Mouse (Mus musculus) stomach, embryonic 16.5 days (tissue): Measurements from ENCODE around the gene 1700017B05Rik. TPM values are rescaled to one million over a fixed set of nuclear protein-coding genes. Genes with fewer than 3 reads are reported as not detected.

Experiments
- ATAC-seq: fragments of 200-750 bp; cut with Nextera tagmentation; 2 replicates; pipeline ENCODE4 v1.8.0; 2017; ENCODE audit warnings: moderate number of reproducible peaks, moderate TSS enrichment; ENCODE audit not compliant: insufficient read depth, low FRiP score
- H3K27ac ChIP-seq: fragments of 300-500 bp; sonication (generic); 2 replicates; pipeline ENCODE4 v1.5.1; 2014; ENCODE audit warnings: low read length
- H3K27me3 ChIP-seq: fragments of 300-500 bp; sonication (generic); 2 replicates; pipeline ENCODE4 v1.6.1; 2014; ENCODE audit warnings: low read length, control low read depth, mixed read lengths; ENCODE audit not compliant: control insufficient read depth, insufficient read depth
- H3K36me3 ChIP-seq: fragments of 300-500 bp; sonication (generic); 2 replicates; pipeline ENCODE4 v1.6.1; 2014; ENCODE audit warnings: low read length; ENCODE audit not compliant: control insufficient read depth, insufficient read depth
- H3K4me1 ChIP-seq: fragments of 300-500 bp; sonication (generic); 2 replicates; pipeline ENCODE4 v1.6.1; 2014; ENCODE audit warnings: low read length, control low read depth, mixed read lengths; ENCODE audit not compliant: control insufficient read depth, insufficient read depth
- H3K4me2 ChIP-seq: fragments of 300-500 bp; sonication (generic); 2 replicates; pipeline ENCODE4 v1.6.1; 2014; ENCODE audit warnings: low read depth, low read length, mixed read lengths
- H3K4me3 ChIP-seq: fragments of 300-500 bp; sonication (generic); replicated peaks from 2 replicates; pipeline ENCODE4 v1.5.1; 2014; ENCODE audit warnings: mild to moderate bottlenecking, low read length
- H3K9ac ChIP-seq: fragments of 300-500 bp; sonication (generic); 2 replicates; pipeline ENCODE4 v1.6.1; 2014; ENCODE audit warnings: low read length
- H3K9me3 ChIP-seq: fragments of 300-500 bp; sonication (generic); replicated peaks from 2 replicates; pipeline ENCODE4 v1.6.1; 2016; ENCODE audit warnings: low read length, control low read depth; ENCODE audit not compliant: control insufficient read depth
- WGBS: fragments of 180-500 bp; shearing (Covaris S2); extraction: QIAGEN DNeasy Blood & Tissue Kit; methylation state at CpG from one replicate; pipeline ENCODE4 v1.1.7; 2014; 5-methylcytosine and 5-hydroxymethylcytosine counted together
- polyA plus RNA-seq: library from polyadenylated mRNA; unstranded; fragments of >200 nt; fragmentation: Nextera tagmentation; extraction: Ambion mirVana; gene quantifications from 2 replicates; pipeline ENCODE4 v1.2.1, GENCODE M21; 2015

Gene 1700017B05Rik
- polyA plus RNA-seq, 1 experiment from 2014 or later: 23.0 TPM

- Histone ChIP-seq H3K27ac (no peak overlapping the region), H3K4me1 (0 out of 2 replicates have a peak, but pooled peaks cover 5% of the 10 kb centered on the region), H3K4me3 (no peak overlapping the region), H3K9me3 (no peaks in the 10 kb centered on the region), H3K4me2 (no peak overlapping the region), H3K27me3 (no peaks in the 10 kb centered on the region), H3K9ac (no peak overlapping the region), H3K36me3 (no peaks in the 10 kb centered on the region)
- no peak for ATAC-seq
- 35% methylated on average over 3 of the region's 3 CpGs for WGBS
These were observed 6.2 kb upstream of the 1700017B05Rik start for GRCm38 (mm10) chr9:57268575-57268974.

GRCm38 (mm10) chr9:57268078-57268477, 5.7 kb upstream of the 1700017B05Rik start:
- Histone ChIP-seq H3K9me3 (no peaks in the 10 kb centered on the region), H3K4me3 (no peak overlapping the region), H3K27ac (no peak overlapping the region), H3K36me3 (no peaks in the 10 kb centered on the region), H3K4me1 (0 out of 2 replicates have a peak, but pooled peaks cover 5% of the 10 kb centered on the region), H3K4me2 (no peak overlapping the region), H3K27me3 (no peaks in the 10 kb centered on the region), H3K9ac (no peak overlapping the region)
- WGBS: 38% methylated on average over 10 of the region's 10 CpGs
- no peak for ATAC-seq

- no peak overlapping the region for H3K27ac ChIP-seq
- H3K9me3 ChIP-seq: no peaks in the 10 kb centered on the region
- H3K27me3 ChIP-seq: no peaks in the 10 kb centered on the region
- 70% methylated on average over 5 of the region's 5 CpGs for WGBS
- no peak for ATAC-seq
- no peak overlapping the region for H3K9ac ChIP-seq
- H3K4me3 ChIP-seq: no peak overlapping the region
- H3K36me3 ChIP-seq: no peaks in the 10 kb centered on the region
- no peak overlapping the region for H3K4me2 ChIP-seq
- H3K4me1 ChIP-seq: 0 out of 2 replicates have a peak, but pooled peaks cover 5% of the 10 kb centered on the region
These were observed 5.0 kb upstream of the 1700017B05Rik start for GRCm38 (mm10) chr9:57267421-57267820.

- H3K4me3 ChIP-seq: no peak overlapping the region
- H3K9ac ChIP-seq: no peak overlapping the region
- no peak for ATAC-seq
- H3K27me3 ChIP-seq: no peaks in the 10 kb centered on the region
- peaks cover 15% of the 10 kb centered on the region for H3K4me1 ChIP-seq
- H3K27ac ChIP-seq: no peak overlapping the region
- no peaks in the 10 kb centered on the region for H3K9me3 ChIP-seq
- no peaks in the 10 kb centered on the region for H3K36me3 ChIP-seq
- 19% methylated on average over 5 of the region's 5 CpGs for WGBS
- H3K4me2 ChIP-seq: no peak overlapping the region
These were observed 2.7 kb upstream of the 1700017B05Rik start for GRCm38 (mm10) chr9:57265125-57265524.

- ATAC-seq: no peak
- Histone ChIP-seq H3K27ac (peak overlapping the region; percentile 87), H3K36me3 (no peaks in the 10 kb centered on the region), H3K27me3 (no peaks in the 10 kb centered on the region), H3K4me3 (peak overlapping the region; percentile 89), H3K4me1 (peaks cover 18% of the 10 kb centered on the region), H3K4me2 (peak overlapping the region; percentile 77), H3K9me3 (no peaks in the 10 kb centered on the region), H3K9ac (peak overlapping the region; percentile 96)
- WGBS: 55% methylated on average over 13 of the region's 13 CpGs
These were observed 628 bp upstream of the 1700017B05Rik start for GRCm38 (mm10) chr9:57262795-57263684.

GRCm38 (mm10) chr9:57261516-57261912, 898 bp downstream of the 1700017B05Rik start:
- Histone ChIP-seq H3K27ac (peak overlapping the region; percentile 87), H3K27me3 (no peaks in the 10 kb centered on the region), H3K9me3 (no peaks in the 10 kb centered on the region), H3K4me1 (peaks cover 18% of the 10 kb centered on the region), H3K36me3 (peaks cover 10% of the 10 kb centered on the region), H3K4me2 (peak overlapping the region; percentile 77), H3K4me3 (peak overlapping the region; percentile 89), H3K9ac (peak overlapping the region; percentile 96)
- under 1% methylated on average over 26 of the region's 26 CpGs for WGBS
- ATAC-seq: peak; percentile 15; the same call in 1 of the 2 replicates

- H3K4me1 ChIP-seq: peaks cover 20% of the 10 kb centered on the region
- peaks cover 10% of the 10 kb centered on the region for H3K36me3 ChIP-seq
- WGBS: 19% methylated on average over 12 of the region's 12 CpGs
- peak overlapping the region; percentile 77 for H3K4me2 ChIP-seq
- H3K9me3 ChIP-seq: no peaks in the 10 kb centered on the region
- H3K27ac ChIP-seq: peak overlapping the region; percentile 87; the same call in 1 of the 2 replicates
- no peak for ATAC-seq
- H3K4me3 ChIP-seq: peak overlapping the region; percentile 89
- no peaks in the 10 kb centered on the region for H3K27me3 ChIP-seq
- H3K9ac ChIP-seq: peak overlapping the region; percentile 96
These were observed 1.5 kb downstream of the 1700017B05Rik start for GRCm38 (mm10) chr9:57260940-57261339.

- peak; percentile 31; the same call in 1 of the 2 replicates for ATAC-seq
- H3K27me3 ChIP-seq: no peaks in the 10 kb centered on the region
- H3K4me3 ChIP-seq: no peak overlapping the region
- no peak overlapping the region for H3K9ac ChIP-seq
- WGBS: 3% methylated on average over 3 of the region's 3 CpGs
- peak overlapping the region; percentile 77 for H3K4me2 ChIP-seq
- H3K36me3 ChIP-seq: peaks cover 10% of the 10 kb centered on the region
- H3K9me3 ChIP-seq: no peaks in the 10 kb centered on the region
- H3K4me1 ChIP-seq: peaks cover 20% of the 10 kb centered on the region
- no peak overlapping the region for H3K27ac ChIP-seq
These were observed 2.7 kb downstream of the 1700017B05Rik start for GRCm38 (mm10) chr9:57259736-57260135.

GRCm38 (mm10) chr9:57257627-57258026, 4.8 kb downstream of the 1700017B05Rik start:
- no peaks in the 10 kb centered on the region for H3K9me3 ChIP-seq
- 97% methylated on average over 9 of the region's 9 CpGs for WGBS
- H3K27me3 ChIP-seq: no peaks in the 10 kb centered on the region
- no peak for ATAC-seq
- no peak overlapping the region for H3K4me3 ChIP-seq
- no peak overlapping the region for H3K4me2 ChIP-seq
- H3K36me3 ChIP-seq: peaks cover 20% of the 10 kb centered on the region
- H3K27ac ChIP-seq: no peak overlapping the region
- H3K4me1 ChIP-seq: peaks cover 20% of the 10 kb centered on the region
- no peak overlapping the region for H3K9ac ChIP-seq
